Mouse (Mus musculus) bone marrow, adult 2 months (tissue): ENCODE results near the gene Chst3.

Experiments
- CTCF ChIP-seq: fragments of 200-500 bp; IDR thresholded peaks from 2 replicates; pipeline ENCODE4 v1.5.1; 2011; ENCODE audit warnings: low read length, control low read depth; ENCODE audit not compliant: control insufficient read depth, insufficient read depth
- POLR2A ChIP-seq: fragments of 200-500 bp; IDR thresholded peaks from 2 replicates; pipeline ENCODE4 v1.6.1; 2011; ENCODE audit warnings: low read depth, mild to moderate bottlenecking, control low read depth, low read length, borderline replicate concordance; ENCODE audit not compliant: control insufficient read depth

DNA sequence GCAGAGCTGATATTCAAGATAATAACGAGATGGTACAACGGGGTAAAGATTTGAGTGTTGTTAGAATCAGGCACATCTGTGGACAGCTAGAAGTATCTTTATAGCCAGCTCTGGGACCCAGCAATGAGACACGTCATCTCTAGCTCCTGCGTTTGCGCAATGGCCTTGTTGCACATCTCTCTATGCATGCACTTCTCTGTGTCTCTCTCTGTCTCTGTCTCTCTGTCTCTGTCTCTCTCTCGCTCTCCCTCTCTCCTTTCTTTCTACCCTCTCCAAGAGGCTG, 56.1 kb downstream of the Chst3 start:
- TF ChIP-seq CTCF (no peak), POLR2A (no peak)
